Mouse (Mus musculus) MEL (cell line): ENCODE results near the gene Slc7a6. TPM values are rescaled to one million over a fixed set of nuclear protein-coding genes. Genes with fewer than 3 reads are reported as not detected.

Experiments used
- DNase-seq: peaks from one replicate; pipeline ENCODE4 v3.0.0; 2011; ENCODE audit warnings: low read depth, low spot score
- H3K27ac ChIP-seq: 2 replicates; pipeline ENCODE4 v1.5.1; 2012; ENCODE audit warnings: low read depth, mild to moderate bottlenecking, control low read depth, low read length, moderate library complexity; ENCODE audit not compliant: control insufficient read depth
- H3K27me3 ChIP-seq, 2 experiments: fragments of 150-350 bp in 1 of 2; sonication (generic) in 1 of 2; 2 replicates each; pipeline ENCODE4 v1.6.1; 2012; ENCODE audit warnings: low read length in 2 of 2, mild to moderate bottlenecking in 2 of 2, improper control_type of control experiment in 1 of 2, moderate library complexity in 1 of 2; ENCODE audit not compliant: insufficient read depth in 2 of 2, control insufficient read depth in 1 of 2
- H3K36me3 ChIP-seq, 2 experiments: 2 replicates each; pipeline ENCODE4 v1.6.1; 2012 to 2014; ENCODE audit warnings: low read length in 2 of 2, improper control_type of control experiment in 1 of 2, inconsistent platforms in 1 of 2, mild to moderate bottlenecking in 1 of 2; ENCODE audit not compliant: insufficient read depth in 2 of 2, control insufficient read depth in 1 of 2
- H3K4me1 ChIP-seq, 2 experiments: fragments of 150-350 bp in 1 of 2; sonication (generic) in 1 of 2; 2 replicates each; pipeline ENCODE4 v1.6.1; 2012; ENCODE audit warnings: low read length in 2 of 2, improper control_type of control experiment in 1 of 2, mild to moderate bottlenecking in 1 of 2; ENCODE audit not compliant: insufficient read depth in 2 of 2, control insufficient read depth in 1 of 2
- H3K4me3 ChIP-seq, 2 experiments: fragments of 150-350 bp in 1 of 2; sonication (generic) in 1 of 2; 2 replicates each; pipeline ENCODE4 v1.5.1; 2012; ENCODE audit warnings: low read depth in 2 of 2, low read length in 2 of 2, mild to moderate bottlenecking in 2 of 2, moderate library complexity in 2 of 2, control low read depth in 1 of 2, improper control_type of control experiment in 1 of 2; ENCODE audit not compliant: control insufficient read depth in 1 of 2, insufficient read depth in 1 of 2
- H3K79me2 ChIP-seq: 2 replicates; pipeline ENCODE4 v1.6.1; 2012; ENCODE audit warnings: mild to moderate bottlenecking, low read length, moderate library complexity; ENCODE audit not compliant: control insufficient read depth, poor library complexity, insufficient read depth
- H3K9ac ChIP-seq: 2 replicates; pipeline ENCODE4 v1.6.1; 2012; ENCODE audit warnings: low read depth, mild to moderate bottlenecking, control low read depth, low read length, moderate library complexity; ENCODE audit not compliant: control insufficient read depth, poor library complexity, severe bottlenecking
- H3K9me3 ChIP-seq: fragments of 150-350 bp; sonication (generic); replicated peaks from 2 replicates; pipeline ENCODE4 v1.6.1; 2012; ENCODE audit warnings: mild to moderate bottlenecking, low read length, improper control_type of control experiment, moderate library complexity; ENCODE audit not compliant: insufficient read depth
- BHLHE40 ChIP-seq: IDR thresholded peaks from 2 replicates; pipeline ENCODE4 v1.6.1; 2012; ENCODE audit warnings: low read depth, mild to moderate bottlenecking, inconsistent platforms, low read length, improper control_type of control experiment, borderline replicate concordance
- CHD1 ChIP-seq: IDR thresholded peaks from 2 replicates; pipeline ENCODE4 v1.6.1; 2012; ENCODE audit warnings: low read depth, mild to moderate bottlenecking, inconsistent platforms, low read length, improper control_type of control experiment
- CTCF ChIP-seq, 3 experiments: IDR thresholded peaks in 2 of 3; conservative IDR thresholded peaks in 1 of 3; 2 replicates each; pipeline ENCODE4 v1.5.1; 2011 to 2012; ENCODE audit warnings: low read length in 3 of 3, low read depth in 2 of 3, mild to moderate bottlenecking in 2 of 3, improper control_type of control experiment in 1 of 3, inconsistent platforms in 1 of 3, mixed read lengths in 1 of 3, moderate library complexity in 1 of 3; ENCODE audit not compliant: control insufficient read depth in 1 of 3, insufficient read depth in 1 of 3, poor library complexity in 1 of 3, severe bottlenecking in 1 of 3
- E2F4 ChIP-seq: IDR thresholded peaks from 2 replicates; pipeline ENCODE4 v1.6.1; 2011; ENCODE audit warnings: low read depth, low read length, improper control_type of control experiment, borderline replicate concordance
- ELF1 ChIP-seq: IDR thresholded peaks from 2 replicates; pipeline ENCODE4 v1.6.1; 2014; ENCODE audit warnings: low read depth, mild to moderate bottlenecking, inconsistent platforms, low read length, improper control_type of control experiment, moderate library complexity
- EP300 ChIP-seq, 2 experiments: IDR thresholded peaks; 2 replicates each; pipeline ENCODE4 v1.6.1; 2011; ENCODE audit warnings: improper control_type of control experiment in 2 of 2, low read length in 2 of 2, low read depth in 1 of 2, mild to moderate bottlenecking in 1 of 2
- ETS1 ChIP-seq: IDR thresholded peaks from 2 replicates; pipeline ENCODE4 v1.6.1; 2012; ENCODE audit warnings: low read depth, mild to moderate bottlenecking, inconsistent platforms, low read length, improper control_type of control experiment, moderate library complexity
- GABPA ChIP-seq: IDR thresholded peaks from 2 replicates; pipeline ENCODE4 v1.6.1; 2012; ENCODE audit warnings: low read depth, mild to moderate bottlenecking, inconsistent platforms, low read length, improper control_type of control experiment, moderate library complexity
- GATA1 ChIP-seq: IDR thresholded peaks from 2 replicates; pipeline ENCODE4 v1.6.1; 2011; ENCODE audit warnings: low read depth, low read length, improper control_type of control experiment
- JUND ChIP-seq: IDR thresholded peaks from 2 replicates; pipeline ENCODE4 v1.6.1; 2011; ENCODE audit warnings: low read depth, mild to moderate bottlenecking, improper control_type of control experiment, low read length
- MAFK ChIP-seq: IDR thresholded peaks from 2 replicates; pipeline ENCODE4 v1.6.1; 2011; ENCODE audit warnings: low read depth, mild to moderate bottlenecking, low read length, improper control_type of control experiment, borderline replicate concordance
- MAX ChIP-seq: IDR thresholded peaks from 2 replicates; pipeline ENCODE4 v1.6.1; 2011; ENCODE audit warnings: low read length, improper control_type of control experiment
- MAZ ChIP-seq: IDR thresholded peaks from 2 replicates; pipeline ENCODE4 v1.6.1; 2012; ENCODE audit warnings: low read depth, mild to moderate bottlenecking, inconsistent platforms, low read length, improper control_type of control experiment
- MEF2A ChIP-seq: IDR thresholded peaks from 2 replicates; pipeline ENCODE4 v1.6.1; 2014; ENCODE audit warnings: low read depth, mild to moderate bottlenecking, inconsistent platforms, low read length, improper control_type of control experiment; ENCODE audit not compliant: poor library complexity, insufficient replicate concordance, severe bottlenecking; ENCODE audit errors: extremely low read depth
- MXI1 ChIP-seq: IDR thresholded peaks from 2 replicates; pipeline ENCODE4 v1.6.1; 2011; ENCODE audit warnings: mild to moderate bottlenecking, low read depth, low read length, improper control_type of control experiment
- MYB ChIP-seq: IDR thresholded peaks from 2 replicates; pipeline ENCODE4 v1.6.1; 2011; ENCODE audit warnings: mild to moderate bottlenecking, low read depth, low read length, improper control_type of control experiment
- MYC ChIP-seq: IDR thresholded peaks from 2 replicates; pipeline ENCODE4 v1.6.1; 2011; ENCODE audit warnings: low read depth, mild to moderate bottlenecking, low read length, improper control_type of control experiment, moderate library complexity
- NRF1 ChIP-seq: IDR thresholded peaks from 2 replicates; pipeline ENCODE4 v1.6.1; 2014; ENCODE audit warnings: low read depth, mild to moderate bottlenecking, inconsistent platforms, low read length, improper control_type of control experiment, moderate library complexity; ENCODE audit not compliant: poor library complexity, insufficient read depth, severe bottlenecking
- POLR2A ChIP-seq, 2 experiments: IDR thresholded peaks; 2 replicates each; pipeline ENCODE4 v1.6.1; 2011 to 2012; ENCODE audit warnings: low read length in 2 of 2, mild to moderate bottlenecking in 2 of 2, control low read depth in 1 of 2, improper control_type of control experiment in 1 of 2, low read depth in 1 of 2, moderate library complexity in 1 of 2; ENCODE audit not compliant: control insufficient read depth in 1 of 2, insufficient read depth in 1 of 2, poor library complexity in 1 of 2
- POLR2AphosphoS2 ChIP-seq: IDR thresholded peaks from 2 replicates; pipeline ENCODE4 v1.6.1; 2011; ENCODE audit warnings: low read length, improper control_type of control experiment
- POLR2AphosphoS5 ChIP-seq: IDR thresholded peaks from 2 replicates; pipeline ENCODE4 v1.6.1; 2012; ENCODE audit warnings: low read depth, borderline replicate concordance, mild to moderate bottlenecking, inconsistent platforms, low read length, moderate library complexity, mixed read lengths
- RAD21 ChIP-seq: IDR thresholded peaks from 2 replicates; pipeline ENCODE4 v1.6.1; 2011; ENCODE audit warnings: mild to moderate bottlenecking, low read depth, low read length, improper control_type of control experiment
- SMC3 ChIP-seq: IDR thresholded peaks from 2 replicates; pipeline ENCODE4 v1.6.1; 2011; ENCODE audit warnings: low read depth, low read length, improper control_type of control experiment
- TBP ChIP-seq: IDR thresholded peaks from 2 replicates; pipeline ENCODE4 v1.8.0; 2011; ENCODE audit warnings: low read depth, low read length, improper control_type of control experiment
- TCF12 ChIP-seq: IDR thresholded peaks from 2 replicates; pipeline ENCODE4 v1.6.1; 2014; ENCODE audit warnings: low read depth, mild to moderate bottlenecking, inconsistent platforms, low read length, improper control_type of control experiment, moderate library complexity
- UBTF ChIP-seq: IDR thresholded peaks from 2 replicates; pipeline ENCODE4 v1.6.1; 2012; ENCODE audit warnings: low read depth, mild to moderate bottlenecking, inconsistent platforms, low read length, improper control_type of control experiment, moderate library complexity, borderline replicate concordance; ENCODE audit not compliant: insufficient read depth
- USF1 ChIP-seq: IDR thresholded peaks from 2 replicates; pipeline ENCODE4 v1.6.1; 2014; ENCODE audit warnings: low read depth, mild to moderate bottlenecking, inconsistent platforms, low read length, improper control_type of control experiment, moderate library complexity
- ZC3H11A ChIP-seq: IDR thresholded peaks from 2 replicates; pipeline ENCODE4 v1.6.1; 2012; ENCODE audit warnings: low read depth, mild to moderate bottlenecking, inconsistent platforms, low read length, improper control_type of control experiment
- ZKSCAN1 ChIP-seq: IDR thresholded peaks from 2 replicates; pipeline ENCODE4 v1.6.1; 2012; ENCODE audit warnings: low read depth, mild to moderate bottlenecking, inconsistent platforms, low read length, improper control_type of control experiment, moderate library complexity
- ZMIZ1 ChIP-seq: IDR thresholded peaks from 2 replicates; pipeline ENCODE4 v1.6.1; 2012; ENCODE audit warnings: low read depth, mild to moderate bottlenecking, inconsistent platforms, low read length, improper control_type of control experiment, moderate library complexity
- polyA plus RNA-seq, 2 experiments: library from polyadenylated mRNA; stranded (reverse) in 1 of 2; unstranded in 1 of 2; fragments of >175 nt in 1 of 2; fragments of >200 nt in 1 of 2; gene quantifications; 2 replicates each; pipeline versions ENCODE4 v1.2.1 to v1.2.4; 2012; ENCODE audit warnings: low replicate concordance in 2 of 2, low read depth in 1 of 2; ENCODE audit not compliant: insufficient read length in 2 of 2, insufficient read depth in 1 of 2, missing spikeins in 1 of 2
- total RNA-seq: library from RNA; depleted of rRNA; stranded (reverse); fragments of 300-350 nt; gene quantifications from 2 replicates; pipeline ENCODE4 v1.2.3, GENCODE M21; 2012

Slc7a6 gene
- total and polyA plus RNA-seq, 3 experiments = 34.4 to 48.2 TPM; not detected in 1

- peak in 1 of 3 experiments; percentile 21; a peak in 1 of 6 replicates for TF ChIP-seq CTCF (IDR thresholded peaks at IDR 0.05 in 2 of 3, conservative IDR thresholded peaks at IDR 0.05 in 1 of 3; ENCODE audit: control insufficient read depth in 1 of 3, insufficient read depth in 1 of 3, low read depth in 2 of 3, low read length in 3 of 3, poor library complexity in 1 of 3, severe bottlenecking in 1 of 3)
- TF ChIP-seq MYB = no peak
- TF ChIP-seq, all 39 proteins: peak for 1
- DNase-seq = no peak
- Histone ChIP-seq H3K27me3 (no peaks in the 10 kb centered on the region), H3K4me3 (peak overlapping the region; percentile 63 to 84), H3K4me1 (peaks cover 9 to 26% of the 10 kb centered on the region in 2 experiments), H3K9ac (peak overlapping the region; percentile 76), H3K27ac (no peak overlapping the region), H3K36me3 (peaks cover 6 to 26% of the 10 kb centered on the region in 2 experiments), H3K79me2 (peaks cover 27% of the 10 kb centered on the region), H3K9me3 (no peaks in the 10 kb centered on the region)
These were observed 1.4 kb downstream of the Slc7a6 start for GRCm38 (mm10) chr8:106169934-106170480.

DNA sequence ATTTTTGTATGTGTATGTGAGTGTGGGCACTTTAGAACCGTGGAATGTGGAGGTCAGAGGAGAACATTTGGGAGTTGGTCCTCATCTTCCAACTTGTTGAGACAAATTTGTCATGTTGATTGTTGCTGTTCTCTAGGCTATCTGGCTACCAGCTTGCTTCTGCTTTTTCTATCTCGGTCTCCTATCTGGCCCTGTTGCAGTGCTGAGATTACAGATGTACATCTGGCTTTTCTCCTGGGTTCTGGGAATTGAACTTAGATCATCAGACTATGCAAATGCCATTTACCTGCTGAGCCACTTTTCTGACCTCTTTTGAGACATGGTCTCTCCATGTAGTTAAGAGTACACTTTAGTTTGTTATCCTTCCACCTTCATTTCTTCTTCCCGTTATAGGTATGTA, 4.9 kb downstream of the Slc7a6 start:
- no peak overlapping the region for H3K9ac ChIP-seq
- peaks cover 33% of the 10 kb centered on the region for H3K79me2 ChIP-seq
- no peak for DNase-seq
- no peak overlapping the region for H3K27ac ChIP-seq
- H3K4me3 ChIP-seq = no peak overlapping the region
- no peaks in the 10 kb centered on the region for H3K27me3 ChIP-seq
- peaks cover 7 to 38% of the 10 kb centered on the region in 2 experiments for H3K36me3 ChIP-seq
- H3K9me3 ChIP-seq = no peaks in the 10 kb centered on the region
- H3K4me1 ChIP-seq = peaks cover 19 to 32% of the 10 kb centered on the region in 2 experiments
- peak; percentile 60 to 69 for TF ChIP-seq EP300 (IDR thresholded peaks at IDR 0.05; ENCODE audit: low read depth in 1 of 2, low read length in 2 of 2)
- no peak for TF ChIP-seq MEF2A
- TF ChIP-seq MAX = no peak
- no peak for TF ChIP-seq BHLHE40
- TF ChIP-seq USF1 = no peak
- TF ChIP-seq ETS1 = peak; percentile 43; the same call in 1 of the 2 replicates
- no peak for TF ChIP-seq CHD1
- no peak for TF ChIP-seq MAFK
- no peak for TF ChIP-seq CTCF (IDR thresholded peaks at IDR 0.05 in 2 of 3, conservative IDR thresholded peaks at IDR 0.05 in 1 of 3; ENCODE audit: control insufficient read depth in 1 of 3, insufficient read depth in 1 of 3, low read depth in 2 of 3, low read length in 3 of 3, poor library complexity in 1 of 3, severe bottlenecking in 1 of 3)
- TF ChIP-seq MYC = no peak
- TF ChIP-seq ZC3H11A = no peak
- no peak for TF ChIP-seq POLR2A (IDR thresholded peaks at IDR 0.05; ENCODE audit: control insufficient read depth in 1 of 2, insufficient read depth in 1 of 2, low read depth in 1 of 2, low read length in 2 of 2, poor library complexity in 1 of 2)
- no peak for TF ChIP-seq SMC3
- TF ChIP-seq NRF1 = no peak
- TF ChIP-seq TCF12 = peak; percentile 65
- TF ChIP-seq MYB = no peak
- TF ChIP-seq POLR2AphosphoS5 = no peak
- TF ChIP-seq JUND = no peak
- no peak for TF ChIP-seq E2F4
- peak; percentile 91 for TF ChIP-seq GATA1
- TF ChIP-seq POLR2AphosphoS2 = no peak
- no peak for TF ChIP-seq RAD21
- TF ChIP-seq ZMIZ1 = no peak
- TF ChIP-seq UBTF = no peak
- TF ChIP-seq ZKSCAN1 = no peak
- no peak for TF ChIP-seq GABPA
- no peak for TF ChIP-seq ELF1
- TF ChIP-seq TBP = no peak
- TF ChIP-seq MAZ = no peak
- TF ChIP-seq MXI1 = no peak
